ENCODE assay signal across 7 mouse cellular contexts in the genomic region with DNA sequence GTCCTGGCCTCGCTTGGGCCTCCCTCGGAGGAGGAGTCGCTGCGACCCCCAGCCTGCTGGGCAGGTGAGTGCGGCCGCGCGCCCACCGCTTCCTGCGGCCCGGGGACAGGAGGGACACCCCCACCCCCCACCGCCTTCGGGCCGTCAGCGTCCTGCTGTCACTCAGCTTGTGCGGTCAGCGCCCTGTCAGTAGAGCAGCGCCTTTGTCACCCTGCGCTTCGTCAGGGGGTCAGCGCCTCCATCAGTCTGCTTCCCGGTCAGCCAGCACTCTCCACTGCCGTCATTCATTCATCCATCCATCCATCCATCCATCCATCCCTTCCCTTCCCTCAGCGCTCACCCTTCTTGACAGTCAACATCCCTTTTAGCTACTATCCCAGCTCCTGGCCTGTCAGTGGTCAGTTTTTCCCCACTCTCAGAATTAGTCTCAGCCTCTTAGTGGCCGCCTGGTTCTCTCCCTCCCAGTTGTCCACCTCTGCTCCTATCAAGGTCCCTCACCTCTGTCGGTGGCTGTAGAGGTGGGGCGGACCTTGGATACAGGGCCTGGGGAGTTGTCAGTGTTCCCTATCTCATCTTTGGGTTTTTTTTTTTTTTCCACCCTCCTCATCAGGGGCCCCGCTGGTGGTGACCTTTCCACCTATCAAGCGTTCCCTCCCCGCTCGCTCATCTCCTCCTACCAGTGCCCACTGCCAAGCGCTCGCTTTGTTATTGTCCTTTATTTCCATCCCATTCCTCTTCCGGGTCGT. TPM values are rescaled to one million over a fixed set of nuclear protein-coding genes. Genes with fewer than 3 reads are reported as not detected.
DNase-seq lines count a peak whose midpoint lies in the region; ATAC-seq and TF ChIP-seq lines count a peak whose summit lies in the region.

No protein-coding gene starts in this region.

- H3K36me3 ChIP-seq in kidney, embryonic 16.5 days (ENCODE audit: insufficient read depth, low read length): peaks cover 13% of the 10 kb centered on the region

- H3K27ac ChIP-seq in gastrocnemius, adult 2 months: peak overlapping the region; percentile 99
- peak overlapping the region; percentile 84 for H3K27ac ChIP-seq in kidney, embryonic 16.5 days (ENCODE audit: low read length)

- peak; percentile 66 for ATAC-seq in kidney, embryonic 16.5 days (ENCODE audit: low FRiP score, low TSS enrichment)

- no peaks in the 10 kb centered on the region for H3K27me3 ChIP-seq in kidney, embryonic 16.5 days (ENCODE audit: insufficient read depth, low read length)

- peak overlapping the region; percentile 83 for H3K4me2 ChIP-seq in kidney, embryonic 16.5 days (replicated peaks; ENCODE audit: low read depth, low read length)

- H3K4me3 ChIP-seq in gastrocnemius, adult 2 months: peak overlapping the region; percentile 100
- peak overlapping the region; percentile 93 for H3K4me3 ChIP-seq in kidney, embryonic 16.5 days (ENCODE audit: low read length)

- DNase-seq in urinary bladder, postnatal 14 days (ENCODE audit: low spot score): peak; percentile 38
- no peak for DNase-seq in urinary bladder, adult 2 months (ENCODE audit: low spot score)
- DNase-seq in c-Kit-positive CD71-positive TER-119-negative erythroid progenitor cells, embryonic 14.5 days (ENCODE audit: low read depth): peak; percentile 56
- peak; percentile 32 for DNase-seq in gastrocnemius, adult 2 months
- peak; percentile 8 for DNase-seq in lung, postnatal 25 days (ENCODE audit: low spot score)
- peak; percentile 31 for DNase-seq in skeletal muscle tissue, adult 2 months (ENCODE audit: low read depth, low spot score)

- H3K9me3 ChIP-seq in kidney, embryonic 16.5 days (ENCODE audit: low read length): 0 out of 2 replicates have a peak, but pooled peaks cover 3% of the 10 kb centered on the region

- H3K9ac ChIP-seq in kidney, embryonic 16.5 days (replicated peaks; ENCODE audit: low read length): peak overlapping the region; percentile 98

- peaks cover 14% of the 10 kb centered on the region for H3K4me1 ChIP-seq in kidney, embryonic 16.5 days (ENCODE audit: insufficient read depth, low read length)

- under 1% methylated on average over 32 of the region's 35 CpGs for WGBS in kidney, embryonic 16.5 days

- no peak for TF ChIP-seq CTCF in gastrocnemius, adult 2 months (IDR thresholded peaks at IDR 0.05)

- intact Hi-C loops in gastrocnemius, adult 2 months (cut with DNase I): loop anchor here (5.0 to 10.0 kb wide), 3 partner anchors 85 to 387 kb away; a partner anchor contains a TSS

RNA-seq across cellular contexts. Expression of a gene that starts 0.5 kb away (rescaled TPM):
- polyA plus RNA-seq in urinary bladder, adult 2 months (2012; rRNA removed): 29.1 and 41.4 TPM in 2 replicates
- total RNA-seq in gastrocnemius, adult 2 months (2021): 10 to 100 TPM; 90.7 to 94.1 TPM
- 24.0 and 26.7 TPM in 2 replicates for polyA plus RNA-seq in kidney, embryonic 16.5 days (2015; fragmentation: Nextera tagmentation; extraction: Ambion mirVana)

RNA-seq across cellular contexts. Expression of a gene that starts 15.6 kb away (rescaled TPM):
- polyA plus RNA-seq in urinary bladder, adult 2 months (2012; rRNA removed): 16.0 and 23.8 TPM in 2 replicates
- total RNA-seq in gastrocnemius, adult 2 months (2021): 10 to 100 TPM in 1 of 2 experiments, 1 to 10 TPM in 1; 8.9 to 10.9 TPM
- 20.4 and 21.9 TPM in 2 replicates for polyA plus RNA-seq in kidney, embryonic 16.5 days (2015; fragmentation: Nextera tagmentation; extraction: Ambion mirVana)

RNA-seq across cellular contexts. Expression of a gene that starts 31.3 kb away (rescaled TPM):
- polyA plus RNA-seq in urinary bladder, adult 2 months (2012; rRNA removed): 171 and 187 TPM in 2 replicates
- total RNA-seq in gastrocnemius, adult 2 months (2021): 1 to 10 TPM; 8.3 to 8.7 TPM
- polyA plus RNA-seq in kidney, embryonic 16.5 days (2015; fragmentation: Nextera tagmentation; extraction: Ambion mirVana): 184 and 188 TPM in 2 replicates
